Mouse (Mus musculus) CH12.LX (cell line): Measurements from ENCODE around the gene Ptgdr2. TPM values are rescaled to one million over a fixed set of nuclear protein-coding genes. Genes with fewer than 3 reads are reported as not detected.

ENCODE experiments used
- DNase-seq: peaks from one replicate; pipeline ENCODE4 v3.0.0-alpha.2; 2013; ENCODE audit errors: extremely low read depth
- H3K27ac ChIP-seq: 2 replicates; pipeline ENCODE4 v1.5.1; 2012; ENCODE audit warnings: low read depth, mild to moderate bottlenecking, control low read depth, moderate library complexity; ENCODE audit not compliant: insufficient read depth
- H3K27me3 ChIP-seq: replicated peaks from 2 replicates; pipeline ENCODE3; 2012; ENCODE audit warnings: inconsistent platforms
- H3K36me3 ChIP-seq, 2 experiments: replicated peaks in 1 of 2; 2 replicates each; pipeline versions ENCODE3 to v1.6.1; 2012; ENCODE audit warnings: inconsistent platforms in 1 of 2, low read length in 1 of 2, mild to moderate bottlenecking in 1 of 2, mixed read lengths in 1 of 2, moderate library complexity in 1 of 2; ENCODE audit not compliant: control insufficient read depth in 1 of 2, insufficient read depth in 1 of 2
- H3K4me1 ChIP-seq, 2 experiments: 2 replicates each; pipeline ENCODE4 v1.6.1; 2012; ENCODE audit warnings: inconsistent platforms in 1 of 2, moderate library complexity in 1 of 2; ENCODE audit not compliant: insufficient read depth in 2 of 2, control insufficient read depth in 1 of 2
- H3K4me2 ChIP-seq: 2 replicates; pipeline ENCODE4 v1.6.1; 2012; ENCODE audit warnings: low read depth, mild to moderate bottlenecking, control low read depth; ENCODE audit not compliant: poor library complexity, insufficient read depth, severe bottlenecking
- H3K4me3 ChIP-seq, 3 experiments: fragments of 150-350 bp in 1 of 3; sonication (generic) in 1 of 3; replicated peaks in 1 of 3; 2 replicates each; pipeline versions ENCODE3 to v1.5.1; 2011 to 2012; ENCODE audit warnings: low read depth in 2 of 3, low read length in 2 of 3, mild to moderate bottlenecking in 2 of 3, moderate library complexity in 2 of 3, control low read depth in 1 of 3, improper control_type of control experiment in 1 of 3, inconsistent platforms in 1 of 3, mixed read lengths in 1 of 3; ENCODE audit not compliant: poor library complexity in 1 of 3
- H3K79me2 ChIP-seq: replicated peaks from 2 replicates; pipeline ENCODE4 v1.6.1; 2012; ENCODE audit warnings: mild to moderate bottlenecking, moderate library complexity; ENCODE audit not compliant: control insufficient read depth, poor library complexity, insufficient read depth, severe bottlenecking; ENCODE audit errors: extremely low read depth
- H3K9ac ChIP-seq: 2 replicates; pipeline ENCODE4 v1.6.1; 2012; ENCODE audit warnings: low read depth, mild to moderate bottlenecking, control low read depth, moderate library complexity; ENCODE audit not compliant: insufficient read depth
- H3K9me3 ChIP-seq: replicated peaks from 2 replicates; pipeline ENCODE3; 2012; ENCODE audit warnings: low read length, inconsistent platforms, mixed read lengths
- EP300 ChIP-seq: IDR thresholded peaks from 2 replicates; pipeline ENCODE4 v1.6.1; 2011; ENCODE audit warnings: low read length, improper control_type of control experiment
- GABPA ChIP-seq: IDR thresholded peaks from 2 replicates; pipeline ENCODE4 v1.6.1; 2012; ENCODE audit warnings: low read depth, low read length, improper control_type of control experiment, inconsistent platforms; ENCODE audit not compliant: insufficient replicate concordance
- JUN ChIP-seq: IDR thresholded peaks from 2 replicates; pipeline ENCODE4 v1.6.1; 2011; ENCODE audit warnings: low read depth, mild to moderate bottlenecking, low read length, improper control_type of control experiment, moderate library complexity; ENCODE audit not compliant: insufficient read depth
- MAFK ChIP-seq: IDR thresholded peaks from 2 replicates; pipeline ENCODE4 v1.6.1; 2011; ENCODE audit warnings: low read length, improper control_type of control experiment; ENCODE audit not compliant: insufficient replicate concordance
- MEF2A ChIP-seq: IDR thresholded peaks from 2 replicates; pipeline ENCODE4 v1.6.1; 2014; ENCODE audit warnings: low read depth, mild to moderate bottlenecking, inconsistent platforms, low read length, improper control_type of control experiment, borderline replicate concordance
- MXI1 ChIP-seq: IDR thresholded peaks from 2 replicates; pipeline ENCODE4 v1.6.1; 2011; ENCODE audit warnings: mild to moderate bottlenecking, low read depth, low read length, improper control_type of control experiment
- NELFE ChIP-seq: IDR thresholded peaks from 2 replicates; pipeline ENCODE4 v1.6.1; 2011; ENCODE audit warnings: low read depth, low read length, improper control_type of control experiment
- NRF1 ChIP-seq: IDR thresholded peaks from 2 replicates; pipeline ENCODE4 v1.6.1; 2014; ENCODE audit warnings: low read depth, mild to moderate bottlenecking, inconsistent platforms, low read length, improper control_type of control experiment, moderate library complexity
- POLR2A ChIP-seq: IDR thresholded peaks from 2 replicates; pipeline ENCODE4 v1.6.1; 2011; ENCODE audit warnings: low read depth, mild to moderate bottlenecking, improper control_type of control experiment, low read length
- RCOR1 ChIP-seq: conservative IDR thresholded peaks from 2 replicates; pipeline ENCODE4 v1.6.1; 2012; ENCODE audit warnings: low read depth, mild to moderate bottlenecking, inconsistent platforms, low read length, improper control_type of control experiment
- SIN3A ChIP-seq: IDR thresholded peaks from 2 replicates; pipeline ENCODE4 v1.6.1; 2012; ENCODE audit warnings: low read length, improper control_type of control experiment, inconsistent platforms
- SMC3 ChIP-seq: IDR thresholded peaks from 2 replicates; pipeline ENCODE4 v1.6.1; 2011; ENCODE audit warnings: low read depth, low read length, improper control_type of control experiment
- TCF12 ChIP-seq: IDR thresholded peaks from 2 replicates; pipeline ENCODE4 v1.6.1; 2014; ENCODE audit warnings: low read depth, mild to moderate bottlenecking, inconsistent platforms, low read length, improper control_type of control experiment
- USF2 ChIP-seq: conservative IDR thresholded peaks from 2 replicates; pipeline ENCODE4 v1.6.1; 2011; ENCODE audit warnings: low read depth, low read length, improper control_type of control experiment
- ZMIZ1 ChIP-seq: IDR thresholded peaks from 2 replicates; pipeline ENCODE4 v1.6.1; 2012; ENCODE audit warnings: low read depth, mild to moderate bottlenecking, inconsistent platforms, low read length, improper control_type of control experiment
- ZNF384 ChIP-seq: IDR thresholded peaks from 2 replicates; pipeline ENCODE4 v1.6.1; 2012; ENCODE audit warnings: low read depth, low read length, improper control_type of control experiment, inconsistent platforms
- dilution Hi-C: fragments of 300-500 bp; cut with MboI; formaldehyde crosslinking; loops from 2 replicates; pipeline ENCODE4 v1.14.3; 2020; ENCODE audit warnings: low sequenced_read_pairs; ENCODE audit not compliant: extremely low pct_unique_long_range_greater_than_20kb, extremely low pct_ligation_motif_present
- in situ Hi-C: fragments of 300-500 bp; cut with MboI; formaldehyde crosslinking; loops from 3 replicates; pipeline ENCODE4 v1.14.3; 2019; ENCODE audit warnings: low sequenced_read_pairs, low pct_ligation_motif_present, low pct_unique_long_range_greater_than_20kb, mixed read lengths
- polyA plus RNA-seq: library from polyadenylated mRNA; unstranded; fragments of >175 nt; gene quantifications from 2 replicates; pipeline ENCODE4 v1.2.1, GENCODE M21; 2012; ENCODE audit warnings: low read depth; ENCODE audit not compliant: insufficient read length
- total RNA-seq, 2 experiments: library from RNA; depleted of rRNA; stranded (reverse); fragments of 300-350 nt in 1 of 2; fragments of >200 nt in 1 of 2; gene quantifications; 2 replicates each; pipeline ENCODE4 v1.2.3; 2012 to 2014

The Ptgdr2 gene
- total and polyA plus RNA-seq, 3 experiments, result 0.13 TPM; not detected in 2

DNA sequence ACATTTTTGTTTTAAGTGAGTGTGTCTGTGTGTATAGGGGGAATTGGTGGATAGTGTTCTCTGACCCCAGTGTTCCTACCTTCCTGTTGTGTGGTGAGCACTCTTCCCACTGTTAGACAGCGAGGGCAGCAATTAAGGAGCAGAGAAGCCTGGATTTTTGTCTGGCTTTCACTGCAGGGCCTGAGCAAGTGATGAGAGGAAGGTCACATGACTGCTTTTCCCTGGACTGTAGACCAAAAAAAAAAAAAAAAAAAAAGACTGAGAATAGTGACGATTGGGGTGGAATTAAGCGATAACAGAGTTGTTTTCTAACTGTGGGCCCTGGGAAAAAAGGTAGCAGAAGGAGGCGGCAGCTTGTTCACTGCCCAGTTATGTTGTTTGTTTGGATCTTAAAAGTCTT, 10.3 kb upstream of the Ptgdr2 start:
- H3K4me1 ChIP-seq, result peaks cover 3 to 12% of the 10 kb centered on the region in 2 experiments; a peak in 3 of 4 replicates
- H3K27me3 ChIP-seq, result peaks cover 2% of the 10 kb centered on the region
- peaks cover 5% of the 10 kb centered on the region for H3K9me3 ChIP-seq
- no peak overlapping the region for H3K27ac ChIP-seq
- H3K4me3 ChIP-seq, result no peak overlapping the region
- H3K4me2 ChIP-seq, result no peak overlapping the region
- no peak overlapping the region for H3K9ac ChIP-seq
- H3K79me2 ChIP-seq, result no peaks in the 10 kb centered on the region
- dilution Hi-C loops (no loop called here), in situ Hi-C loops (no loop called here)
- H3K36me3 ChIP-seq, result no peaks in the 10 kb centered on the region
- no peak for DNase-seq
- TF ChIP-seq SIN3A (no peak), ZMIZ1 (no peak), NRF1 (no peak), NELFE (no peak), GABPA (no peak)

DNA sequence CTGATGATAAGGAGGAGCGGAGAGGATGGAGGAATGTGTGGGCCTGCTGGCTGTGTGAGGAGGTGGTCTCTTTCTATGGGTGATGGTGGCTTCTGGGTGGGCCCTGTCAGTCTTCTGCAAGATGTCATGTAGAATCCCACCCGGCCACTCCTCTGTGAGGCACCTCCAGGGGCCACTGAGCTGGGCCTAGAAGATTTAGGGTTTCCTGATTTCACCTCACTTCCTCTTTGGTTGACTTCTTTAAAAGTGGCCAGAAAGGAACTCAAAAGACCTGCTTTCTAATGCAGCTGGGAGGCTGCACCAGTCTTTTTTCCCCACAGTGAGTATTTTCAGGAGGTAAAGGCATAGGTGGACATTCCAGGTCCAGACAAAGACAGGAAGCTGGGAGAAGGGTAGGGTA, 6.3 kb upstream of the Ptgdr2 start:
- H3K4me3 ChIP-seq, result no peak overlapping the region
- in situ Hi-C loops, result no loop called here
- H3K27ac ChIP-seq, result no peak overlapping the region
- no peak for DNase-seq
- no peak overlapping the region for H3K9ac ChIP-seq
- no peaks in the 10 kb centered on the region for H3K79me2 ChIP-seq
- H3K27me3 ChIP-seq, result peaks cover 4% of the 10 kb centered on the region
- dilution Hi-C loops, result no loop called here
- H3K4me1 ChIP-seq, result peaks cover 3 to 12% of the 10 kb centered on the region in 2 experiments; a peak in 3 of 4 replicates
- H3K4me2 ChIP-seq, result no peak overlapping the region
- TF ChIP-seq MAFK (no peak), JUN (no peak), SMC3 (no peak), POLR2A (no peak), GABPA (no peak), TCF12 (no peak), SIN3A (no peak), ZNF384 (no peak), EP300 (no peak), USF2 (no peak), NELFE (no peak), RCOR1 (no peak), MEF2A (no peak), MXI1 (no peak)
- H3K36me3 ChIP-seq, result no peaks in the 10 kb centered on the region
- peaks cover 5% of the 10 kb centered on the region for H3K9me3 ChIP-seq
